Mouse (Mus musculus) gastrocnemius, postnatal 4 days (tissue): ENCODE measurements at regions not wholly inside any gene's neighbourhood (a gene's known extent, or its start where the extent isn't known, plus 50 kb on each side); places are given as distances from the start of the nearest gene placed in this dataset.

Experiments
- DNase-seq, 2 experiments: peaks; one replicate each; pipeline ENCODE4 v3.0.0; 2021 to 2022; ENCODE audit warnings: low spot score in 2 of 2, mixed read lengths in 2 of 2

- no peak for DNase-seq
Observed at GRCm38 (mm10) chr14:76641752-76642529, 85.3 kb upstream of the Serp2 start.

GRCm38 (mm10) chr14:76633170-76633569, 76.5 kb upstream of the Serp2 start:
- DNase-seq, result no peak

- DNase-seq, result no peak
Observed at GRCm38 (mm10) chr14:76632763-76633162, 76.1 kb upstream of the Serp2 start.

GRCm38 (mm10) chr14:76631740-76632139, 75.1 kb upstream of the Serp2 start:
- DNase-seq, result no peak

- no peak for DNase-seq
Observed at GRCm38 (mm10) chr14:76631181-76631580, 74.5 kb upstream of the Serp2 start.

- DNase-seq, result no peak
Observed at GRCm38 (mm10) chr14:76629913-76630478, 73.3 kb upstream of the Serp2 start.

- no peak for DNase-seq
Observed at GRCm38 (mm10) chr14:76628182-76628892, 71.6 kb upstream of the Serp2 start.

- no peak for DNase-seq
Observed at GRCm38 (mm10) chr14:76625589-76626368, 69.1 kb upstream of the Serp2 start.

- no peak for DNase-seq
Observed at GRCm38 (mm10) chr14:76624626-76625378, 68.1 kb upstream of the Serp2 start.

- no peak for DNase-seq
Observed at GRCm38 (mm10) chr14:76623371-76623988, 66.8 kb upstream of the Serp2 start.

GRCm38 (mm10) chr14:76622634-76623291, 66.1 kb upstream of the Serp2 start:
- no peak for DNase-seq

- no peak for DNase-seq
Observed at GRCm38 (mm10) chr14:76619038-76619409, 62.3 kb upstream of the Serp2 start.

GRCm38 (mm10) chr14:76618331-76619037, 61.8 kb upstream of the Serp2 start:
- DNase-seq, result no peak

- DNase-seq, result no peak
Observed at GRCm38 (mm10) chr14:76617889-76618288, 61.2 kb upstream of the Serp2 start.

- DNase-seq, result no peak
Observed at GRCm38 (mm10) chr14:76617447-76617846, 60.8 kb upstream of the Serp2 start.

- DNase-seq, result no peak
Observed at GRCm38 (mm10) chr14:76616367-76616683, 59.6 kb upstream of the Serp2 start.

GRCm38 (mm10) chr14:76615603-76616366, 59.1 kb upstream of the Serp2 start:
- no peak for DNase-seq

GRCm38 (mm10) chr14:76615182-76615581, 58.5 kb upstream of the Serp2 start:
- no peak for DNase-seq

GRCm38 (mm10) chr14:76614682-76615081, 58.0 kb upstream of the Serp2 start:
- no peak for DNase-seq
